Mouse (Mus musculus): ENCODE data around the gene Enthd1.

DNA sequence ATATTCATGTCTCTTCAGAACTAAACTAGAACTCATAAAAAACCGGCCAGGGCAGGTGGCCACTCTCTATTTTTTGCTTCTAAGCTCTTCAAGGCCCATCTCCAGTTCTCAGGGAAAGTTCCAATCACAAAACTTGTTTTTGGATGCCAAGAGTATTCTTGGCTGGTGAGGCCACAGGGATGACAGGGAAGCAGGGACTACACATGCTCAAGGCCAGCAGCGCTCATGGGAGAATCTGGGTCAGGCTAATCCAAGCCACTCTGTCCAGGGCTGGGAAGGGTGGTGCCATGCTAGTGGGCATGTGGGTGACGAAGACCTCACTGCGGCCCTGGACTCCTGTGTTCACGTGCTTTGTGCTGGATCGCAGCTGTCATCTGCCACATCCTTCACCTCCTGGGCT is 110.5 kb downstream of the Enthd1 start:
- TF ChIP-seq CTCF (IDR thresholded peaks at IDR 0.05; ENCODE audit: low read depth): no peak
- TF ChIP-seq EP300 (IDR thresholded peaks at IDR 0.05; ENCODE audit: low read depth): no peak

All from heart, postnatal 0 days (tissue).